9 mouse cellular contexts compared by ENCODE assay signal in genomic region chr1:187607065-187608047, GRCm38 (mm10). TPM values are rescaled to one million over a fixed set of nuclear protein-coding genes. Genes with fewer than 3 reads are reported as not detected.
DNase-seq lines count a peak whose midpoint lies in the region; ATAC-seq and TF ChIP-seq lines count a peak whose summit lies in the region.
"Had no signal": no experiment of that assay in that cellular context is flagged by ENCODE, and none has a peak within 500 bp of the region (broad histone marks: within the 10 kb centered on the region; RNA-seq: fewer than 3 reads in every experiment).

No protein-coding gene starts in this region.

- H3K4me3 ChIP-seq in lung, embryonic 14.5 days (ENCODE audit: low read depth, low read length): peak overlapping the region; percentile 9; the same call in 1 of the 2 replicates
- H3K4me3 ChIP-seq in lung, postnatal 0 days (ENCODE audit: low read depth, low read length): no peak overlapping the region
- H3K4me3 ChIP-seq in hindbrain, embryonic 14.5 days (replicated peaks; ENCODE audit: low read length): 0 out of 2 replicates have a peak overlapping the region, but pooled peaks have one; percentile 9
- H3K4me3 ChIP-seq in liver, embryonic 11.5 days (ENCODE audit: low read depth, low read length): no peak overlapping the region
- H3K4me3 ChIP-seq in stomach, postnatal 0 days (ENCODE audit: low read depth, low read length): 0 out of 2 replicates have a peak overlapping the region, but pooled peaks have one; percentile 6

- DNase-seq in lung, embryonic 14.5 days: peak; percentile 15
- no peak for DNase-seq in lung, postnatal 0 days (ENCODE audit: low spot score)
- no peak for DNase-seq in hindbrain, embryonic 14.5 days (ENCODE audit: low spot score)
- DNase-seq in liver, embryonic 11.5 days (ENCODE audit: low spot score): peak; percentile 36
- DNase-seq in stomach, postnatal 0 days (ENCODE audit: low spot score): peak; percentile 24
- no peak for DNase-seq in layer of hippocampus, postnatal 10 days (ENCODE audit: low spot score in 2 of 2)
- DNase-seq in left cerebral cortex, adult 8-10 months (ENCODE audit: low spot score in 2 of 2): no peak
- no peak for DNase-seq in left cerebral cortex, adult 11 months (ENCODE audit: low spot score)
- DNase-seq: spleen, adult 18-20 months had no signal

- peaks cover 84% of the 10 kb centered on the region for H3K27me3 ChIP-seq in lung, embryonic 14.5 days (ENCODE audit: insufficient read depth, low read length)
- peaks cover 53% of the 10 kb centered on the region for H3K27me3 ChIP-seq in lung, postnatal 0 days (replicated peaks; ENCODE audit: insufficient read depth, low read length)
- peaks cover 82% of the 10 kb centered on the region for H3K27me3 ChIP-seq in hindbrain, embryonic 14.5 days (ENCODE audit: control insufficient read depth, insufficient read depth, low read length)
- peaks cover 92% of the 10 kb centered on the region for H3K27me3 ChIP-seq in liver, embryonic 11.5 days (replicated peaks; ENCODE audit: control insufficient read depth, insufficient read depth, low read length)
- H3K27me3 ChIP-seq in stomach, postnatal 0 days (ENCODE audit: control insufficient read depth, insufficient read depth, low read length): peaks cover 12% of the 10 kb centered on the region; the same call in 1 of the 2 replicates

- peak overlapping the region; percentile 40 for H3K4me2 ChIP-seq in lung, embryonic 14.5 days
- H3K4me2 ChIP-seq in lung, postnatal 0 days (replicated peaks; ENCODE audit: low read depth, low read length): no peak overlapping the region
- H3K4me2 ChIP-seq in hindbrain, embryonic 14.5 days (replicated peaks): peak overlapping the region; percentile 28
- peak overlapping the region; percentile 9; the same call in 1 of the 2 replicates for H3K4me2 ChIP-seq in liver, embryonic 11.5 days
- no peak overlapping the region for H3K4me2 ChIP-seq in stomach, postnatal 0 days (replicated peaks; ENCODE audit: low read depth)

- H3K27ac ChIP-seq in lung, embryonic 14.5 days (ENCODE audit: low read depth): no peak overlapping the region
- H3K27ac ChIP-seq in lung, postnatal 0 days (ENCODE audit: low read length): no peak overlapping the region
- no peak overlapping the region for H3K27ac ChIP-seq in hindbrain, embryonic 14.5 days
- H3K27ac ChIP-seq in liver, embryonic 11.5 days (ENCODE audit: low read depth, low read length): no peak overlapping the region
- H3K27ac ChIP-seq in stomach, postnatal 0 days (replicated peaks): no peak overlapping the region

- no peaks in the 10 kb centered on the region for H3K36me3 ChIP-seq in lung, embryonic 14.5 days (ENCODE audit: insufficient read depth)
- H3K36me3 ChIP-seq in lung, postnatal 0 days (ENCODE audit: insufficient read depth, low read length): no peaks in the 10 kb centered on the region
- no peaks in the 10 kb centered on the region for H3K36me3 ChIP-seq in hindbrain, embryonic 14.5 days (replicated peaks; ENCODE audit: control insufficient read depth, insufficient read depth)
- no peaks in the 10 kb centered on the region for H3K36me3 ChIP-seq in liver, embryonic 11.5 days (ENCODE audit: control insufficient read depth, insufficient read depth, low read length)
- no peaks in the 10 kb centered on the region for H3K36me3 ChIP-seq in stomach, postnatal 0 days (ENCODE audit: control insufficient read depth, insufficient read depth, low read length)

- no peak for TF ChIP-seq CTCF in lung, embryonic 14.5 days (IDR thresholded peaks at IDR 0.05; ENCODE audit: low read depth)
- no peak for TF ChIP-seq CTCF in lung, postnatal 0 days (IDR thresholded peaks at IDR 0.05)
- TF ChIP-seq CTCF in stomach, postnatal 0 days (IDR thresholded peaks at IDR 0.05; ENCODE audit: low read depth): no peak

- no peak overlapping the region for H3K9ac ChIP-seq in lung, embryonic 14.5 days
- no peak overlapping the region for H3K9ac ChIP-seq in lung, postnatal 0 days (replicated peaks; ENCODE audit: low read depth)
- no peak overlapping the region for H3K9ac ChIP-seq in hindbrain, embryonic 14.5 days
- H3K9ac ChIP-seq in liver, embryonic 11.5 days (ENCODE audit: low read depth, low read length): no peak overlapping the region
- no peak overlapping the region for H3K9ac ChIP-seq in stomach, postnatal 0 days (ENCODE audit: low read length)

- WGBS in lung, embryonic 14.5 days: 3% methylated on average over 46 of the region's 47 CpGs
- 5% methylated on average over 42 of the region's 47 CpGs for WGBS in lung, postnatal 0 days
- 2% methylated on average over 47 of the region's 47 CpGs for WGBS in hindbrain, embryonic 14.5 days
- 4% methylated on average over 46 of the region's 47 CpGs for WGBS in liver, embryonic 11.5 days
- 10% methylated on average over 47 of the region's 47 CpGs for WGBS in stomach, postnatal 0 days

- no peaks in the 10 kb centered on the region for H3K4me1 ChIP-seq in lung, embryonic 14.5 days (ENCODE audit: insufficient read depth)
- no peaks in the 10 kb centered on the region; the same call in 1 of the 2 replicates for H3K4me1 ChIP-seq in lung, postnatal 0 days (ENCODE audit: insufficient read depth, low read depth, low read length)
- peaks cover 47% of the 10 kb centered on the region for H3K4me1 ChIP-seq in hindbrain, embryonic 14.5 days (replicated peaks; ENCODE audit: control insufficient read depth, insufficient read depth, low read length)
- no peaks in the 10 kb centered on the region for H3K4me1 ChIP-seq in liver, embryonic 11.5 days (replicated peaks; ENCODE audit: control insufficient read depth, insufficient read depth, low read length)
- H3K4me1 ChIP-seq in stomach, postnatal 0 days (replicated peaks; ENCODE audit: control insufficient read depth, insufficient read depth): 0 out of 2 replicates have a peak, but pooled peaks cover 5% of the 10 kb centered on the region

- no peak for TF ChIP-seq EP300 in lung, postnatal 0 days (IDR thresholded peaks at IDR 0.05)
- no peak for TF ChIP-seq EP300 in stomach, postnatal 0 days (optimal IDR thresholded peaks at IDR 0.05)

- H3K9me3 ChIP-seq in lung, embryonic 14.5 days (ENCODE audit: low read depth, low read length): no peaks in the 10 kb centered on the region
- H3K9me3 ChIP-seq in lung, postnatal 0 days (ENCODE audit: low read length): no peaks in the 10 kb centered on the region
- no peaks in the 10 kb centered on the region for H3K9me3 ChIP-seq in hindbrain, embryonic 14.5 days (ENCODE audit: control insufficient read depth, low read length)
- no peaks in the 10 kb centered on the region for H3K9me3 ChIP-seq in liver, embryonic 11.5 days (ENCODE audit: control insufficient read depth, low read length)
- no peaks in the 10 kb centered on the region for H3K9me3 ChIP-seq in stomach, postnatal 0 days (ENCODE audit: control insufficient read depth, low read length)

- peak; percentile 23; the same call in 1 of the 2 replicates for ATAC-seq in lung, embryonic 14.5 days (ENCODE audit: insufficient read depth)
- no peak for ATAC-seq in lung, postnatal 0 days
- 0 out of 2 replicates have a peak, but pooled peaks have one; percentile 19 for ATAC-seq in hindbrain, embryonic 14.5 days (ENCODE audit: low FRiP score)
- ATAC-seq in liver, embryonic 11.5 days (replicated peaks; ENCODE audit: low FRiP score): no peak
- peak; percentile 17; the same call in 1 of the 2 replicates for ATAC-seq in stomach, postnatal 0 days (ENCODE audit: low FRiP score, low TSS enrichment)

RNA-seq across cellular contexts. Expression of gene Esrrg, which starts 1.2 kb away (rescaled TPM):
- polyA plus RNA-seq in lung, embryonic 14.5 days (2014; fragmentation: Nextera tagmentation; extraction: Ambion mirVana): 0.85 and 1.8 TPM in 2 replicates
- 0.54 and 0.93 TPM in 2 replicates for polyA plus RNA-seq in lung, postnatal 0 days (2015; fragmentation: Nextera tagmentation; extraction: Ambion mirVana)
- polyA plus RNA-seq in hindbrain, embryonic 14.5 days (2014; fragmentation: Nextera tagmentation; extraction: Ambion mirVana): 46.8 and 54.2 TPM in 2 replicates
- 0.55 and 0.95 TPM in 2 replicates for polyA plus RNA-seq in liver, embryonic 11.5 days (2014; fragmentation: Nextera tagmentation; extraction: Ambion mirVana)
- 7.4 and 9.3 TPM in 2 replicates for polyA plus RNA-seq in stomach, postnatal 0 days (2015; fragmentation: Nextera tagmentation; extraction: Ambion mirVana)
- 10 to 100 TPM; 11.1 to 11.9 TPM for total RNA-seq in layer of hippocampus, postnatal 10 days (2021)
- 10 to 100 TPM; 24.8 to 36.8 (median 31.5) TPM for total RNA-seq in left cerebral cortex, adult 8-10 months (2022)

Comparison
In these comparisons a context has a peak if more than half of its experiments do, and no peak if none do; other contexts are left out.
1. ATAC-seq: peak in lung, embryonic 14.5 days (single experiment), hindbrain, embryonic 14.5 days (single experiment) and stomach, postnatal 0 days (single experiment); none in lung, postnatal 0 days (single experiment) and liver, embryonic 11.5 days (single experiment).
2. DNase-seq: peak in lung, embryonic 14.5 days (single experiment), liver, embryonic 11.5 days (single experiment) and stomach, postnatal 0 days (single experiment); none in lung, postnatal 0 days (single experiment), hindbrain, embryonic 14.5 days (single experiment), layer of hippocampus, postnatal 10 days (0 of 2), left cerebral cortex, adult 8-10 months (0 of 2) and left cerebral cortex, adult 11 months (single experiment).
3. H3K4me2 ChIP-seq: peak in lung, embryonic 14.5 days (single experiment), hindbrain, embryonic 14.5 days (single experiment) and liver, embryonic 11.5 days (single experiment); none in lung, postnatal 0 days (single experiment) and stomach, postnatal 0 days (single experiment).
4. H3K4me3 ChIP-seq: peak in lung, embryonic 14.5 days (single experiment), hindbrain, embryonic 14.5 days (single experiment) and stomach, postnatal 0 days (single experiment); none in lung, postnatal 0 days (single experiment) and liver, embryonic 11.5 days (single experiment).